Mouse (Mus musculus) heart, postnatal 0 days (tissue): ENCODE results near the gene Fry.

Source experiments
- CTCF ChIP-seq: IDR thresholded peaks from 2 replicates; pipeline ENCODE4 v1.5.1; 2016; ENCODE audit warnings: antibody characterized with exemption, control low read depth, low read depth
- EP300 ChIP-seq: IDR thresholded peaks from 2 replicates; pipeline ENCODE4 v1.6.1; 2016; ENCODE audit warnings: antibody characterized with exemption, low read depth

- TF ChIP-seq EP300 = no peak
- no peak for TF ChIP-seq CTCF
These were observed 27.5 kb downstream of the Fry start for GRCm38 (mm10) chr5:150145967-150146366.
